Mouse (Mus musculus) heart, adult 2 months (tissue): ENCODE results near the gene Ptprm.

Experiments used
- CTCF ChIP-seq: fragments of 200-600 bp; IDR thresholded peaks from 2 replicates; pipeline ENCODE4 v1.8.1; 2022; ENCODE audit warnings: antibody characterized with exemption, mild to moderate bottlenecking, moderate library complexity
- EP300 ChIP-seq: fragments of 200-500 bp; IDR thresholded peaks from 2 replicates; pipeline ENCODE4 v1.6.1; 2011; ENCODE audit warnings: low read depth, low read length, control low read depth; ENCODE audit not compliant: insufficient read depth
- POLR2A ChIP-seq: fragments of 200-500 bp; IDR thresholded peaks from 2 replicates; pipeline ENCODE4 v1.6.1; 2011; ENCODE audit warnings: mild to moderate bottlenecking, low read depth, low read length, control low read depth; ENCODE audit not compliant: insufficient read depth

DNA sequence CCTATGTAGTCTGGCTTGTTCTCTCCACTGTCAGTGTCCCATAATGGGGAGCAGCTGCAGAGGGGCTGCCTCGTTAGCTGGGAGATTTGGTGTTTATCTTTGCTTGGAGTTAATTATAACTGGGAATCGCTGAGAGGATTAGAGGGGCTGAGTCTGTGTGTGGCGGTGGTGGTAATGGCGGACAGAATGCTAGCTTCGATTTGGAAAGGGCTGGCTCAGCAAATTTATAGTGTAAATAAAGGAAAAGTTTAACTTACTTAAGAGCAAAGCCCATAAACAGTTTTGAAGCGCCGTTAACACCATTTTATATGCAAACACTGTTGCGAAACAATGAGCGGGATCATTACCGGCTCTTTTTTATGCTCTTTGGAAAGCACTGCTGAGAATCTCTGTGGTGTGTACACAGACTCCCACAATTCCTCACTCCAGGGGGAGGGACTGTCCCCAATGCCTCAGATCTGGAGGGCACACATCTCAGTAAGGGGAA lies 597.2 kb downstream of the Ptprm start:
- no peak for TF ChIP-seq EP300
- TF ChIP-seq POLR2A, result no peak
- TF ChIP-seq CTCF, result no peak
